Mouse (Mus musculus): ENCODE measurements around the gene Golph3.

DNA sequence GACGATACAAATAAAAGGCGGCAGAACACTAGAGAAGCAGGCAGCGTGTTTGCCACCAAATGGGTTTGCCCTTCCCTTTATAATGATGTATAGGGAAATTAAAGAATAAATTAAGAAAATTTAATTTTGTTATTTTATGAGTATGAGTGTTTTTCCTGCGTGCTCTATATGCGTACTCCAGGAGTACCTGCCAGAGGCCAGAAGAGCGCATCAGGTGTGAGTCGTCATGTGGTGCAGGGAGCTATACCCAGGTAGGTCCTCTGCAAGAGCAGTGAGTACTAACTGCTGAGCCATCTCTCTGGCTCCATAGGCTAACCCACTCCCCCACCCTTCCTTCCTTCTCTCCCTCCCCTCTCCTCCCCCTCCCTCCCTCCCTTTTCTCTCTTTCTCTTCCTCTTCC is 30.2 kb downstream of the Golph3 start:
- TF ChIP-seq CTCF (IDR thresholded peaks at IDR 0.05; ENCODE audit: borderline replicate concordance, insufficient read depth, low read depth, low read length) (no peak), POLR2A (IDR thresholded peaks at IDR 0.05; ENCODE audit: borderline replicate concordance, insufficient read depth, low read length) (no peak)
